Mouse (Mus musculus) ES-E14 (cell line): ENCODE data around the gene Pak7. TPM values are rescaled to one million over a fixed set of nuclear protein-coding genes. Genes with fewer than 3 reads are reported as not detected.

Experiments
- DNase-seq: peaks from one replicate; pipeline ENCODE4 v3.0.0-alpha.2; 2013; ENCODE audit warnings: low read depth, low spot score
- H3K27ac ChIP-seq: 2 replicates; pipeline ENCODE4 v1.5.1; 2012; ENCODE audit warnings: low read depth, mild to moderate bottlenecking, low read length, moderate library complexity, mixed read lengths; ENCODE audit not compliant: poor library complexity, insufficient read depth, severe bottlenecking
- H3K36me3 ChIP-seq: 2 replicates; pipeline ENCODE4 v1.6.1; 2012; ENCODE audit warnings: mild to moderate bottlenecking, low read length, moderate library complexity, mixed read lengths; ENCODE audit not compliant: control insufficient read depth, poor library complexity, insufficient read depth, severe bottlenecking
- H3K4me1 ChIP-seq, 2 experiments: fragments of 150-350 bp in 1 of 2; sonication (generic) in 1 of 2; 2 replicates each; pipeline ENCODE4 v1.6.1; 2012; ENCODE audit warnings: low read length in 2 of 2, mild to moderate bottlenecking in 1 of 2, mixed read lengths in 1 of 2; ENCODE audit not compliant: control insufficient read depth in 2 of 2, insufficient read depth in 2 of 2, poor library complexity in 1 of 2
- H3K4me3 ChIP-seq, 2 experiments: fragments of 150-350 bp in 1 of 2; sonication (generic) in 1 of 2; 2 replicates each; pipeline ENCODE4 v1.5.1; 2012; ENCODE audit warnings: low read length in 2 of 2, low read depth in 1 of 2, mild to moderate bottlenecking in 1 of 2, mixed read lengths in 1 of 2; ENCODE audit not compliant: insufficient read depth in 1 of 2, poor library complexity in 1 of 2, severe bottlenecking in 1 of 2
- H3K9ac ChIP-seq: 2 replicates; pipeline ENCODE4 v1.6.1; 2012; ENCODE audit warnings: low read depth, mild to moderate bottlenecking, low read length, mixed read lengths; ENCODE audit not compliant: poor library complexity, insufficient read depth, severe bottlenecking
- H3K9me3 ChIP-seq: fragments of 150-350 bp; sonication (generic); 2 replicates; pipeline ENCODE4 v1.6.1; 2012; ENCODE audit warnings: low read depth, mild to moderate bottlenecking, low read length; ENCODE audit not compliant: control insufficient read depth, insufficient read depth
- CHD2 ChIP-seq: IDR thresholded peaks from 2 replicates; pipeline ENCODE4 v1.6.1; 2014; ENCODE audit warnings: mild to moderate bottlenecking, low read depth, low read length, inconsistent platforms
- HCFC1 ChIP-seq: IDR thresholded peaks from 2 replicates; pipeline ENCODE4 v1.6.1; 2012; ENCODE audit warnings: low read length, inconsistent platforms, borderline replicate concordance; ENCODE audit not compliant: insufficient read depth
- MAFK ChIP-seq: IDR thresholded peaks from 2 replicates; pipeline ENCODE4 v1.6.1; 2014; ENCODE audit warnings: mild to moderate bottlenecking, low read depth, low read length, inconsistent platforms; ENCODE audit not compliant: insufficient read depth
- ZC3H11A ChIP-seq: IDR thresholded peaks from 2 replicates; pipeline ENCODE4 v1.6.1; 2012; ENCODE audit warnings: low read depth, mild to moderate bottlenecking, inconsistent platforms, low read length, borderline replicate concordance
- ZNF384 ChIP-seq: IDR thresholded peaks from 2 replicates; pipeline ENCODE4 v1.6.1; 2012; ENCODE audit warnings: low read depth, low read length, inconsistent platforms
- in situ Hi-C, 2 experiments: fragments of 600-800 bp; cut with MboI; formaldehyde crosslinking; loops; one replicate each; pipeline ENCODE4 v1.15.1; 2025; ENCODE audit warnings: low sequenced_read_pairs in 2 of 2, inconsistent platforms in 1 of 2; ENCODE audit not compliant: unreplicated experiment in 2 of 2
- total RNA-seq: library from RNA; depleted of rRNA; stranded (reverse); fragments of 300-350 nt; gene quantifications from 2 replicates; pipeline ENCODE4 v1.2.3, GENCODE M21; 2012

The Pak7 gene
- total RNA-seq, 1 experiment = 0.22 TPM

DNA sequence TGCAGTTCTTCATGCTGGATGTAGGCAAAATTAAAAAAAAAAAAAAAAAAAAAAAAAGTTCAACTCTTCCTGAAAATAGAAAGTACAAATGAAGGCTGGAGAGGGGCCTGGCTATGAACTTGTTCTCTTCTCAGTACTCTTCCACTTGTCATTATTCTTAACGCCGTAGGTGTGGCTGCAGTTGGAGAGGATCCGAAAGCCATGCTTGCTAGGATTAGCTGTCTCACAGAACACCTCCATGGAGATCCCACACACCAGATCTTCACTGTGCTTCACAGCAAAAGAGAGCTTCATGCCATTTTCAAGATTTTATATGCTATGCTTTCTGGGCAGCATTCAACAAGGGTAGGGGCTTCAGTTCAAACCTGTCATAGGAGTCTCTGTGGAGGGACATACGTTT, 14.8 kb upstream of the Pak7 start:
- no peak for DNase-seq
- no peaks in the 10 kb centered on the region for H3K36me3 ChIP-seq
- no peak overlapping the region for H3K4me3 ChIP-seq
- in situ Hi-C loops = no loop called here
- no peak overlapping the region for H3K9ac ChIP-seq
- H3K27ac ChIP-seq = no peak overlapping the region
- TF ChIP-seq CHD2 = no peak
- H3K9me3 ChIP-seq = no peaks in the 10 kb centered on the region
- H3K4me1 ChIP-seq = no peaks in the 10 kb centered on the region

DNA sequence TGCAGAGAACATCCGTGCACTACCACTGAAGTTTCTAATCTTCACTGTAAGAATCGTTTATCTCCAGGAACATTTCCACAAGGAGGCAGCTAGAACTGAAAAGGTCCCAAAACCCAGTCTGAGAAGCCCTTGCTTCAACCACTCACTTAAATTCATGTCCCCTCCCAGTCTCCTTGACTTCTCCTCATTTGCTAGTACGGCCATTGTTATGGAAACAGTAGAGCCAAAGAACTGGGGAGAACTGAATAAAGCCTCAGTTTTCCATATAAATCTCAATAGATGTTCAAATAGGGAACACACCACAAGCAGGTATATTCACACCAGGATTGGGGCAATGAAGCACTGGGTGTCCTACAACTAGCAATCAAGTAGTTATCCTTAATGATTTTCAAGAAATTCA, 12.4 kb downstream of the Pak7 start:
- no peak overlapping the region for H3K9ac ChIP-seq
- in situ Hi-C loops = no loop called here
- no peak overlapping the region for H3K4me3 ChIP-seq
- TF ChIP-seq ZC3H11A (no peak), CHD2 (no peak)
- no peaks in the 10 kb centered on the region for H3K36me3 ChIP-seq
- no peak overlapping the region for H3K27ac ChIP-seq
- H3K4me1 ChIP-seq = peaks cover 0 to 5% of the 10 kb centered on the region in 2 experiments; a peak in 1 of 4 replicates
- H3K9me3 ChIP-seq = no peaks in the 10 kb centered on the region
- DNase-seq = no peak

DNA sequence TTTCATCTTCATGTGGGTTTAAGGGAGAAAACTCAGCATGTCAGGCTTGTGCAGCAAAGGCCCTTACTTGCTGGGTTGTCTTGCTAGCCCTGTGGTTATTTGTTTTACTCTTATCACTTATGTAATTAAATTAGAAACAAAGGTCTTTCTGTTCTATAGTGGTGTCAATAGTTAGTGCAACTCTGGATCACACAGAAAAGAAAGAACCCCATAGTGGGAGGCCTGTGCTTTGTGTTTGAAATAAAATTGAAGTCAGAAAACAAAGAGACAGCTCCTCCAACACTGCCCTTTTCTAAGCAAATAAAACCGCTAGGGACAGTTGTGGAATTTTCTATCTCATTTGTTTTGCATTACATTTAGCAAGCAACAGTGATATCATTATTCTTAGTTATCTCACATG, 15.4 kb downstream of the Pak7 start:
- TF ChIP-seq MAFK = no peak
- no peak for TF ChIP-seq ZNF384
- TF ChIP-seq CHD2 = no peak
- TF ChIP-seq HCFC1 = no peak
- TF ChIP-seq ZC3H11A = no peak

DNA sequence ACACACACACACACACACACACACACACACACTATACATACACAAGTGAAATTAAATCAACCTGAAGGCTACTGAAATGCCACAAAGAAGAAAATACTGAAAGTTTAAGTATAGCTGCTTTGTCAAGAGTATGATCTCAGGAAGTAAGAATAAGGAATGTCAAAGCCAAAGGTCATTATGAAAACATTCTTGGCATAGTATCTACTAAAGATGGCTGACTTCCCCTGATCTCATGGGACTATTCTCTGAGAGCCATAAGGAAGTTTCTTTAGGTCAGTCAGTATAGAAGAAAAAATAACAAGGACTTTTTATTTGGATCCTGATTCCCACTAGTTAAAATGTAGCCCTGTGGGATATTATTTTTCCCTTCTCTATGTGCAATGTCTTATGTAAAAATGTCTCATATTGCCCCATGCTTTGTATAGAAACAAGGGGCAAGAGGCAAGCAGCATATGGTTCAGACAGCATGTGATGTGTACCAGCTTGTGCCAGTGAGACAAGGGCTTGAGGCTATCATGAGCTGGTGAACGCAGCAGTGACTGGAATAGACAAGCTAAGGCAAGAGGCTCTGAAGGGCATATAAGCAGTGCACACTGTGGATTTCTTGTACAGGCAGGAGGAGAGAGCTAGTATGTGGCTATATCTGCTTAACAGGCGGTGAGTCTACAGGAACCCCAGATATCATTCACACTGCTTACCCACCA, 36.2 kb downstream of the Pak7 start:
- H3K9me3 ChIP-seq = no peaks in the 10 kb centered on the region
- no peaks in the 10 kb centered on the region for H3K36me3 ChIP-seq
- no peak overlapping the region for H3K27ac ChIP-seq
- no peak for TF ChIP-seq MAFK
- no peak for TF ChIP-seq ZNF384
- TF ChIP-seq HCFC1 = no peak
- TF ChIP-seq ZC3H11A = no peak
- no peak for TF ChIP-seq CHD2
- DNase-seq = no peak
- H3K4me3 ChIP-seq = no peak overlapping the region
- no peaks in the 10 kb centered on the region for H3K4me1 ChIP-seq
- in situ Hi-C loops = no loop called here
- H3K9ac ChIP-seq = no peak overlapping the region

More for the DNA sequence above, 15.4 kb downstream of the Pak7 start:
- H3K36me3 ChIP-seq = no peaks in the 10 kb centered on the region
- no peak overlapping the region for H3K4me3 ChIP-seq
- DNase-seq = no peak
- H3K4me1 ChIP-seq = peaks cover 0 to 5% of the 10 kb centered on the region in 2 experiments; a peak in 1 of 4 replicates
- H3K9me3 ChIP-seq = no peaks in the 10 kb centered on the region
- H3K9ac ChIP-seq = no peak overlapping the region
- H3K27ac ChIP-seq = no peak overlapping the region
- in situ Hi-C loops = no loop called here

DNA sequence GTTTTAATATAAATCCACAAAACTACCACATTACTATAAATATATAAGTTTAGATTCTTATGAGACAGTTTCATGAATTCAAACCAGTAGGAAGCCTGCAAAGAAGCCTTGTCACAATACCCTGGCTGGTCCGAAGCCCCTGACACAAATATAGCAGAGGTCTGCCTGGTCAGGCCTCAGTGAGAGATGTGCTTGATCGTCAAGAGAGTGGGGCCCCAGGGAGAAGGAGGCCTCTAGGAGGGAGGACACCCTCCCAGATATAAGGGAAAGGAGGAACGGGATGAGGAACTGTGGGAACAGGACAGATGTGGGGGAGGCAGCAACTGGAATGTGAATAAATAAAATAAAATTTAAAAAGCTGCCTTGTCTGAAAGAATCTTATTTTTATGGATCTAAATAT, 37.3 kb downstream of the Pak7 start:
- H3K36me3 ChIP-seq = no peaks in the 10 kb centered on the region
- TF ChIP-seq ZC3H11A = no peak
- no peak for TF ChIP-seq MAFK
- no peak for TF ChIP-seq HCFC1
- no peak for TF ChIP-seq ZNF384
- no peak for TF ChIP-seq CHD2
- no peak overlapping the region for H3K27ac ChIP-seq
- H3K4me1 ChIP-seq = no peaks in the 10 kb centered on the region
- H3K9ac ChIP-seq = no peak overlapping the region
- H3K9me3 ChIP-seq = no peaks in the 10 kb centered on the region
- in situ Hi-C loops = no loop called here
- DNase-seq = no peak
- H3K4me3 ChIP-seq = no peak overlapping the region
